Mouse (Mus musculus) megakaryocyte, embryonic 14.5 days (primary cell): ENCODE measurements around the gene Lcmt1.

Experiments
- FLI1 ChIP-seq: IDR thresholded peaks from 2 replicates; pipeline ENCODE4 v1.6.1; 2012; ENCODE audit warnings: low read length, inconsistent platforms, mixed read lengths
- GATA1 ChIP-seq: IDR thresholded peaks from 3 replicates; pipeline ENCODE4 v1.6.1; 2012; ENCODE audit warnings: mixed read lengths, low read length, inconsistent platforms, borderline replicate concordance

- TF ChIP-seq GATA1 (no peak), FLI1 (no peak)
Observed at GRCm38 (mm10) chr7:123448794-123449193, 79.2 kb downstream of the Lcmt1 start.
